Mouse (Mus musculus) lung, postnatal 25 days (tissue): ENCODE measurements around the gene 4930453N24Rik.

Experiments used
- DNase-seq: peaks from one replicate; pipeline ENCODE4 v3.0.0; 2022; ENCODE audit warnings: low spot score

Gene 4930453N24Rik

DNA sequence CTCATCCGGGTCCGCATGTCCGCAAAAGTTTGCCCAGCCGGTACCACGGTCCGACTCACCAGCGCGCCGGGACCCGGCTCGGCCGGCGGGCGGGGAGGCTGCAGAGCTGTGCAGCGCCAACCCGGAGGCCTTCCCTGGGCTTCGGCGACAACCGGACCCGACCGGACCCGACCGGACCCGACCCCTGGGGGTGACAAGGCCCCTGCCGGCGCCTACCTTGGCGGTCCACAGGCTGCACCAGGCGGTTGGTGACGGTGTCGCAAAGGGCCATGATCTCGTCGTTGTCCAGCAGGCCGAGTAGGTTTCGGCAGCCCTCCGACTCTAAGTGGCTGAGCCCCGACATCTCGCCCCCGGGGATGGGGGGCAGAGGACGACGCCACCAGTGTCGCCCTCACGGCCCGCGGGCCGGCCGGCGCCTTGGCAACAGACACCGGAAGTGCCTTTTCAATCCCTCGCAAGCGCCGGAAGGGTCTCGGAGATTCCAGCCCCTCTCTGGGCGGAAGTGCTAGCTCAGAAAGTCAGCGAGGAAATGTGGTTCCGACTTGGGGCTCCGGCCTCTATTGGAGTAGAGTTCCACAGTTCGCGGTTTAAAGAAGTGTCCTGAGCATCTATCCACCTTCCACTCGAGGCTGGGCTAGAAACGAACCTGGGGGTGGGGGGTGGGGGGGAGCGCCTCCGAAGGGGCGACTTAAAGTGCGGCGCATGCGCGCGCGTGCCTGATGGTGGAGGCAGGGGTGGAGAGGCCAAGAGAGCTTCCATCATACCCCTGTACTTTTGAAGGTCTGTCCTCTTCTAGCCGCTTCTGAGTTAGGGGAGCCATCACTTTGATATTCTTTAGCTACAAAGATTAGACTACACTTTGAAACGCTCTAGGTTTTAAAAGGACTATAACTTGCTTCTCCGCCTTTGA is at the start of gene 4930453N24Rik:
4930453N24Rik (minus strand) TSS at position 641 of the 910 bp plus-strand sequence.
- DNase-seq: peak; percentile 86

DNA sequence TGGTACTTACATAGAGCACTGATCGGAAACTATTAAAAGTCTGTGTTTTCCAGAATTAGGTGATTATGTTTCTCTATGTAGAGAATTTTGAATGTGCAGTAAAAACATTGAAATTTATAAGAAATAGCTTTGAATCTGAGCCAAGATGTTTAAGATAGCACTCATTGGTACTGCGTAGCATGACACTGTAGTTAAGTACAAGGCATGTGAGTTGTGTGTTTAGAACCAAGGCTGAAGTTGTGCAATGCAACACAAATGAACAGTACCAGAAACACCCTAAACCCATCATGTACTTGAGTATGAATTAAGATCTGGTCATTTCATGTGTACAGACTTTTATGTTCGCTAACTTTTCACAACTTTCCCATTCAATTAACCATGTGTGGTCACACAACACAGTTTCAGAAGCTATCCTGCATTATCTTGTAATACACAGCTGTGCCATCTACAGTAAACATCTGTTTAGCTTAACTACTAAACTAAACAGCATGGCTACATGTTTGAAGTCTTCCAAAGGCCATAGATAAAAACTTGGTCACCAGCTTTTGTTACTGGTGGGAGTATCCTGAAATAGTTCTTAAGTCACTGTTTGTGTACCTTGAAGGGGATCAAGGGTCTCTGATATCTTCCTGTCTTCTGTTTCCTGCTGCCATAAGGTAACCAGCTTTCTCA is 46.3 kb upstream of the 4930453N24Rik start:
- no peak for DNase-seq

DNA sequence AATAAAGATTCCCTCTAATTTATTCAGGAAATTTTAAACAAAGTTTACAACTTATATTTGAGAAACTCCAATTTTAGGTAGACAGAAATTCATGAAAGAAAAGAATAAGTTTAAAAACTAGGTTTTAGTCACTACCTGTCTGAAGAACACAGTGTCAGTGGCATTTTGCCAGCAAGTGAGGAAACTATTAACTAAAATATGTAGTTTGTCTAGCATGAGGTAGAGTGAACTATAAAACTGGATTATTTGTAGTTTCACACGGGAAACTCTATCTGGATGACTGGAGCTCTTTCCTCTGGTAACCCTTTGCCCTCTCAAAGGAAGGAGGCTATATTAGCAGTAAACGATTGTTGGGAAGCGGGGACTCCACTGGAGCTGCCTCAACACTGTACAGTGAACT is 32.1 kb upstream of the 4930453N24Rik start:
- DNase-seq: no peak

DNA sequence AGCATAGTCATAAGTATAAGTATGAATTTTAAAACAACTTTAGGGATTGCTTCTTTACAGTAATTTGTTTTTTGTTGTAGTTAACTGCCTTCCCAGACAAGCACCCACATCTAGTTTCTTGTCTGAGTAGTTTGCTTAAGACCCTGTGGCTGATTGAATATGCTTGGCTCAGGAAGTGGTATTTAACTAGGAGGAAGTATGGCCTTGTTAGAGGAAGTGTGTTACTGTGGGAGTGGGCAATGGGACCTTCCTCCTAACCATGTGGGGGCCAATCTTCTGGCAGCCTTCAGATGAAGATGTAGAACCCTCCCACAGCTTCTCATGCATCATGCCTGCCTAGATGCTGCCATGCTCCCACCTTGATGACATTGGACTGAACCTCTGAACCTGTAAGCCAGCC is 30.7 kb upstream of the 4930453N24Rik start:
- DNase-seq: no peak

DNA sequence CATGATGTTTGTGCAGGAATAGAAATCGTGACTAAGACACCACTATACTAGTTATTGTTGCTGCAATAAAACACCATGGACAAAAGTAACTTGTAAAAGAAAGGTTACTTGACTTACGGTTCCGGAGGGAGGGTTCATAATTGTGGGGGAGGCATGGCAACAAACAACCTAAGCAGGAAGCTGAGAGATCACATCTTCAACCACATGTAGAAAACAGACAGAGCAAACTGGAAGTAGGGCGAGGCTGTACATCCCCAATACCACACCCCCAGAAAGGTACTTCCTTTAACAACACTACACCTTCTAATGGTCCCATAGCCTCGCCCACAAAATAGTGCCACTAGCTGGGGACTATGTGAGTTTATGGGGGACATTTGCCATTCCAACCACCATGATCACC is 29.4 kb upstream of the 4930453N24Rik start:
- no peak for DNase-seq

DNA sequence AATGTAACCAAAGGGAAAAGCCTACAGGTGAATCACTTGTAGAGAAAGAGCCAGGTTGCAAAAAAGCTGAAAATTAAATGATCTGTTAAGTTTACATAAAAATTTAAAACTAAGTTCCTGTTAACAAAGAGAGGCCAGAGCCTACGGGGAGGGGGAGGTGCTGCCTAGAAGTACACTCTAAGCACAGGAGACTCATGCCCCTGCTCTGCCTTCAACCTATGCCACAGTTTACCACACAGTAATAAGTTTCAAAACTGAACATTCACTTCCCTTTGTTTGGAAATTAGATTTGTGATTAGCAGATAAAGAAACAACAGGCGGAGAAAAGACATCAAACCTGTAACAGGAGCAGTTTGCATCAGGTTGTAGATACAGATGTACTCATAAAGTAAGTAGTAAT is 23.8 kb upstream of the 4930453N24Rik start:
- no peak for DNase-seq

DNA sequence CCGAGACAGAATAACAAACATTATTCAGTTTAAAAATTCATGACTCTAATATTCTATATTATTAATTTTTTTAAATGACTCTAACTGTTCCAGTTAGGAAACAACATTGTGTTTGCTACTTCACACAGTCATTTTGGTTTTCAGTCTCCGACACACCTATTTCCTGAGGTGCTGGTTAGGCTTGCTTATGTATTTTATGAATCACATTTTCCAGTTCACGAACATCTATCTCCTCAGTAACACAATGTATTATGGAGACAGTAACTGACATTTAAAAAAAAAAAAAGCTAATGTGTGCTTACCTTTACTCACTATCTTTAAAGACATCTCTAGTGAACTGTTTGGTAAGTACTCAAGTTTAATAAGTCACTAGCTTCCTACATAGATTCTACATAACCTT is 18.7 kb upstream of the 4930453N24Rik start:
- DNase-seq: no peak

DNA sequence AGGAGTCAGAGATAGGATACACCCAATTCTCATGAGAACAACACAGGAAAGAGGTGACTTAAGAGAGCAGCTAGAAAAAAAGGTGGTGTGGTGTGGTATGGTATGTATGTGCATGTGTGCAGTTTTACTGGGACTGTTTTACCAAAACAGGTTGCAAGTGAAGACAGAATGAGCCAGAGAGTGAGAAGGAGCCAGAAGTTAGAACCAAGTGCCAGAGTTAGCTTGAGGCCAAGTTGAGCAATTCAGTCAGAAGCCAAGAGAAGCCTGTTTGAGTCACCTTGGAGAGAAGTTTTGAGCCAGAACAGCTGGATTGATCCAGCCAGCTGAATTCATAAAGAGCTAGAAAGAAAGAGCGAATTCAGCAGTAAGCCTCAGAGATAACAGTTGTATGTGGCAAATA is 4.6 kb upstream of the 4930453N24Rik start:
- no peak for DNase-seq

DNA sequence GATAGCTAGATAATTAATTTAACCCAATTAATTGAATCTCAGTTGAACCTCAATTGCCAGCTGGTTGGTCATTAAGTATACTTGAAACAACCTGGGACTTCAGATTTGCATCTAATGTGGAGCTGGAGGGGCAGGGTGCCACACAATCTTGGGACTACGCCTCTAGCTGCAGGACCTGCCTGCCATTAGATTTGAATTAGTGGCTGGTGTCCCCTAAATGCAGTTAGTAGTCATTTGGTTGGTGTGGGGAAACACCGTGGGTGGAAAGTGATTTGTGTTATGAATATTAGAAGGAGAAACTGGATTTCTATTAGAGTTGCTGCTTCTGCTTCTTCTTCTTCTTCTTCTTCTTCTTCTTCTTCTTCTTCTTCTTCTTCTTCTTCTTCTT is 464 bp upstream of the 4930453N24Rik start:
- no peak for DNase-seq

DNA sequence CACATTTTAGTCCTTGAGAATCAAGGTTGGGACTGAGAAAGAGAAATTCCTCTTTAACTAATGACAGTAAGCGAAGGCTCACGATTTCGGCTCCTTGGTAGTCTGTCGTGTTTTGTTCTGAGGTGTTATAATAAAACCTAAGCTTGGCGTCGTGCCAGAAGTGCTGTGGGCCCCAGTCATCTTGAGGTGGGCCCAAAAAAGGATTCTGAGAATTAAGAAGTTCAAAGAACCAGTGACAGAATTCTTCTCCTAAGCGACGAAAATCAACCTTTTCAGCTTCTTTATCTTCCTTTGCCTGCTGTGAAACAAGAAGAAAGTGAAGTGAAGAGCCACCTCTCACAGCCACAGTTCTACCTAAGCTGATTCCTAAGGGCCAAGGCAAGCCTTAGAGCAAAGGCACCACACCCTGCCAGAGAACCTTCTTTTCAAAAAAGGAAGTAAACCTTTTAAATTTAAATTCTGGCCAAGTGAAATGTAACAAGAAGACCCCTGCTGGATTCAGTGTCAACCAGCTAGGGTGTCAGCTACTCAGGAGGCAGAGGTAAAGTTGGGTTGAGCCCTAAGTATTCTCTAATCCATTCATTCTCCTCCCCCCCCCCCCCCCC is 4.2 kb downstream of the 4930453N24Rik start:
- DNase-seq: no peak

DNA sequence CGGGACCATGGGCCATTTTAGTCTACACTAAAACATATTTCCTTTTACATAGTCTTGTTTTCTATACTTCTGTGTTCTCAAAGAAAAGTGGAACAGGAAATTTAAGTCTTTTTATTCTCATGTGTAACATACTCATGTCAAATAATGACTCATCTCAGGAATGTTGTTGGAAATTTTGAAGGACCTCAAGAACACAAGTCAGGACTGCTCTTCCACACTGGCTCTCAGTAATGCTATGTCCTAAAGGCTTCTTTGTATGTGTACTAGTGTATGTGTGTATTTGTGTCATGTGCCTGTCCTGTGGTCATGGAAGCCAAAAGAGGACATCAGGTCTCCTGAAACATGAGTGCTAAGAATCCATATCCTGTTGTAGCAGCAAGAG is 11.7 kb downstream of the 4930453N24Rik start:
- DNase-seq: no peak

DNA sequence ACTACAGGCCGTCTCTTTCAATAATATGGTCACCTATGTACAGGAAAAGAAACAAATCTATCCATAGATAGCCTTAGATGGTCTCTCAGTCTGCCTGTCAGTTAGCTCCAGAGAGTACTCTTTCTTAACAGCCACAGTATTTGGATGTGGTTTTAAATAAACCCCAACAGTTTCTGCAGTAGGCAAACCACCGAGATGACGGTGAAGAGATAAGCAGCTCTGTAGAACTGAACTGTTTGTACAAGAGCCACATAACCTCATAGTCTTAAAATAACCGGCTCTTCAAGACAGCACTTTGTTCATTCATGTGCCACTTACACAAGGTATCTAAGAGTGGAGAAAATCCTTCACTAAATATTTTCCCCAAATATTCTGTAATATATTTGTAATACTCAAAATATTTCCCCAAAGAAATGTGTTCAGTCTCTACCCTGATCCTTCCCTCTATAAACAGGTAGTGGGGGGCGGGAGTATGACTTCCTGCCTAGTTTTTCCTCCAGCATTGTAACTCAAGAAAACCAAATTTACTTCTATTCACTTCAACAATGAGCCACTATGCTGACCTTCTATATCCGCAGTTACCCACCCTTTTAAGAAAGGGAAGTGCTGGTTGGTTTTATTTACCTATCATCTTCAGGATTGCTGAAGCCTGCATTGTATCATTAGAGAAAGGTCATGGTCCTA is 12.3 kb downstream of the 4930453N24Rik start:
- DNase-seq: peak; percentile 78

DNA sequence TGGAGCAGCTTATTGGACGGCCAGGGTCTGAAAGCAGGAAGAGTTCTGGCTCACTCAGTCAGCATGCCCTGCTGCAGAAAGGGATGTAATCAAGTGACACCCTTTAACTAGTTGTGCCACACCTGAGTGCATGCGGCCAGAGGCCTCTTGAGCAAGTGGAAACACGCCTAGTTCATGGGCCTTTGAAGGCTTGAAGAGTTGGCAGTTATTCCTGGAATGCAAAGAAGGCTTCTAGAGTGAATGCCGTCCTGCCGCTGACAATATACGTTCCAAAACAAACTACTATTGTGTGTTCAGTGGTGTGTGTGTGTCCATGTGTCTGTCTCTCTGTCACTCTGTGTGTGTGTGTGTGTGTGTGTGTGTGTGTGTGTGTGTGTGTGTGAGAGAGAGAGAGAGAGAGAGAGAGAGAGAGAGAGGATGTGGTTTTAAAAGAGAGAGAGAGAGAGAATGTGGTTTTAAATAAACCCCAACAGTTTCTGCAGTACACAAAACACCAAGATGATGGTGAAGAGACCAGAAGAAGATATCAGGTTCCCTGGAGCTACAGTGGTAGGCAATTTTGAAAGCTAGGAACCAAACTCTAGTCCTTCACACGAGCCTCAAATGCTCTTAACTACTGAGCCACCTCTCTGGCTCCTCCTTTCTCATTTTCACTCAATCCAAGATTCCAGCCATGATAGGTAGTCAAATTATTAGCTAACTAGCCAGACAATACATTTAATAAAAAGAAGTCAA is 13.1 kb downstream of the 4930453N24Rik start:
- DNase-seq: peak; percentile 72

DNA sequence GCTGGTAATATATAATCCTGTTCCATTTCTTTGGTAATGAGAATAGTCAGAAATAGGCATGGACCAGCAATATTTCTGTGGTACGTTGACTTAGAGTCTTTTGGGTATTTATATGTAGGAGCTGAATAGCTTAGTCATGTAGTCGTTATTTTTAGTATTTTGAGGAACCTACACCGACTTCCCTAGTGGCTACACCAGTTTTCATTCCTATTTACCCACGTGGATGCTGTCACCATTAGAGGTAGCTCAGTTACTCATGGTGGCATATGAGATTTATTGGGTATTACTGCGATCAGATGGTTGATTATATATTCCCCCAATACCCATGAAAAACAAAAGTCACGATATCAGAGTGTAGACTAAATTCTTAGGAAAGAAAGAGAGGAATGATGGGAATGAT is 14.6 kb downstream of the 4930453N24Rik start:
- no peak for DNase-seq

DNA sequence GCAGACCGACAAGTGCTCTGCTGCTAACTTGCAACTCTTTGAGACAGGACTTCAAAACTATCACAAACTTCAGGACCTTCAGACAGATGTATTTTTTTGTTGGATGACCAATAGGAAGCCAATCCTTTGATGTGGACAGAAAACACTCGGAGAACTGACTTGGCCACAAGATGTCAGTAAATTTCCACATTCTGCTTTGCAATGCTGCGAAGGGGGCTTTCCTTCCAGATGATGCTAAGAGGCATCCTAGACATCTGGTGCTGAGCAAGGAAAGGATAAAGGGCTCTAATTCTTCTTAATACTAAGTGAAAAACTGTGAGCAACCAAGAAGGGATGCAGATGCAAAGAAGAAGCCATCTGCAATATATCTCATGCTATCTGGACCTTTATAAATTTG is 16.2 kb downstream of the 4930453N24Rik start:
- DNase-seq: no peak

DNA sequence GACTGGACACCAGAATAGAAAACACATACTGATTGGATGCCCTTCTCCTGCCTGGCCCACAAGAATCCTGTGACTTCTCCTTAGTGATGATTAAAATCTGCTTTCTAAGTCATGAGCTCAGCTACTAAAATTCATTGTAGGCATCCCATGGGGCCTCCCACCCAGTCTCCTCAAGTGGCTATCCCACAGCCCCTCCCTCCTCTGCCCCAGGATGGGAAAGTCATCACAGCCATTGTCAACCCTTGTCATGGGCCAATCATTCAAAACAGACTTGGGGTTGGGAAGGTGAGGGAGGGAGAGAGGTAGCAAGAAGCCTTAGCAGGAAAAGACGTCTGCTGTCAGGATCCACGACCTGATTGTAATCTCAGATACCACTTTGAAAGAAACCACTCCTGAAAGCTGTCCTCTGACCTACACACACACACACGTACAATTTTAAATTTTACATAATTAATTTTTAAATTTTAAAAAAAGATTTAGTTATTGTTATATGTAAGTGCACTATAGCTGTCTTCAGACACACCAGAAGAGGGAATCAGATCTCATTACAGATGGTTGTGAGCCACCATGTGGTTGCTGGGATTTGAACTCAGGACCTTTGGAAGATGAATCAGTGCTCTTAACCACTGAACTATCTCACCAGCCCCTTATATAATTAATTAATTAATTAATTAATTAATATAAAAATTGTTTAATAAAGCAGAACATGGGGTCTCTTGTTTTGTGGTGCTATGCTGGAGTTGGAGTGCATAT is 16.8 kb downstream of the 4930453N24Rik start:
- DNase-seq: no peak

DNA sequence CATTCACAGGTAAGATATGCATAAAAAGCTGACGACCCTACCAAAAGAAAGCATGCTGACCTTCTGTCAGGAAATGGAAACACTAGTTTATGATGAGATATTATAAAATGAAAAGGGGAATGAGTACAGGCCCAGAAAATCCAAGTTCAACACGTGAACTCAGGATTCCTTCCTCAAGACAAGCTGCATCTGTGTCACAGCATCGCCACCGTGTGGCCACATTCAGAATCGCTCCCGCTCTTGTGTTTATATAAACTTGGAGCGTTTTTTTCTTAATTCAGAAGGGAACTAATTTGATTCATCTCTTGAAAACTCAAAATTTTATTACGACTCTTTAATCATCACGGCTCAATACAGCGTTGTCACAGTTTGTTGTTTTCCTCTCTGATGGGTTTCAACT is 22.7 kb downstream of the 4930453N24Rik start:
- peak; percentile 53 for DNase-seq

DNA sequence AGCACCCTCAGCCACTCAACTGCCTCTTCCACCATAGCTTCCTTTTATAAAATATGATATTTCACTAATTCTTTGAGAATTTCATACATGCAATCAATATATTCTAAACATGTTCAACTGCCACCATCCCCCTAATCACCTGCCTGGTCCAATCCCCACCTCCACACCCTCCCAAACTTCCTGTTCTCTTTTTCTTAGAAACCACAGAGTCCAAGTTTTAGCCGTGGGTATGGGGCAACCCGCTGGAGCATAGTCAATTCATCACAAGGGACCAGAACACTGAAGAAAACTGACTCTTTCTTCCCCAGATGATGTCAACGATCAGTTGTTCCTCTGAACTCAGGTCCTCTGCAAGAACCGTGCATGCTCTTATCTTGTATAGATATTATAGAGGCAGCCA is 25.9 kb downstream of the 4930453N24Rik start:
- DNase-seq: no peak

DNA sequence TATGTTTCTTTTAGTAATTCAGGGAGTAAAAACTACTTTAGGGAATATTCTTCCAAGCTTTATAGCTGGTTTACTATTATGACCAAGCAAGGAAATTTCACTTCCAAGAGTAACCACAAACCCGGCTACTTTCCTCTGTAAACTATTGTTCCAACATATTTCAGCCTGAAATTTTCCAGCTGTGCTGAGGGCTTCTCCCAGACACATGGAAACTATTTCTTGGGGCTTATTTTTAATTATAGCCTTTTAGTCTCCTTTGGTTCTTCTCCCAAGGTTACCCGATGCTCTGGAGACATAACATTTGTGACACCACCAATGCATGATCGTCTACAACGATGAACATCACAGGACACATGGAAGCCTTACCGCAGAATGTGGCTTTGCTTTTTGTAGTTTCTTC is 33.7 kb downstream of the 4930453N24Rik start:
- DNase-seq: no peak

DNA sequence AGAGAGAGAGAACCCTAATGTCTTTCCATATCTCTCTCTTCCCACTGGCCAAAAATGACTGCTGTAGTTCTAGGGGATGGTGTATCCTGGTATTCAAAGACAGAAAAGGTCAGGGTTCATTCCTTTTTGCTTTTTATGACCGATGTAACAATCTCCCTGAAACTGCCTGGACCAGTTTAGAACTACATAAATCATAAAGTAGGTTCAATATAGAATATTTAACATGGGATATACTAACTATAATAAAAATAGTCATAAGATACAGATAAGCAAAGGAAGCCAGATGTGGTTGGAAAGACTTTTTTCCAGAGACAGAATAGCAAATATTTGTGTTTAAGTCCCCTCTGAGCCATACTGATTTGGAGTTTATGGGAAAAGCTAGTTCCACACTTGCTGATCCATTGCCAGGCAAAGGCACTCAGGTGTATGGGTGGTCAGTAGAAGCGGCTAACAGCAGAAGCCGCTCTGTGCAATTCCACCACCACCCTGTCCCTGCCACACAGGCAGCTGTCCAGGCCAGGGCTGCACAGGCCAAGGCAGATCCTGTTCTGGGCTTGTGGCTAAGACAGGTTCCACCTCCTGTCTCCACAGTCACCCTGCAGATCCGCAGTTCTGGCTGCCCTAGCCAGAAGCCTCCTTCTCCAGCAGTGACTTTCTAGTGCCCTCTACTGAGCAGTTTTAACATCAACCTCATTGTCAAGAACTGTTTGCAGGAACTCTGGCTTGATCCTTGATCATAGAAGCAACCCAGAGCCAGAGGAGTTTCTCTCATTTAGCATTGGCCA is 47.5 kb downstream of the 4930453N24Rik start:
- DNase-seq: peak; percentile 3
